In the genomic region with DNA sequence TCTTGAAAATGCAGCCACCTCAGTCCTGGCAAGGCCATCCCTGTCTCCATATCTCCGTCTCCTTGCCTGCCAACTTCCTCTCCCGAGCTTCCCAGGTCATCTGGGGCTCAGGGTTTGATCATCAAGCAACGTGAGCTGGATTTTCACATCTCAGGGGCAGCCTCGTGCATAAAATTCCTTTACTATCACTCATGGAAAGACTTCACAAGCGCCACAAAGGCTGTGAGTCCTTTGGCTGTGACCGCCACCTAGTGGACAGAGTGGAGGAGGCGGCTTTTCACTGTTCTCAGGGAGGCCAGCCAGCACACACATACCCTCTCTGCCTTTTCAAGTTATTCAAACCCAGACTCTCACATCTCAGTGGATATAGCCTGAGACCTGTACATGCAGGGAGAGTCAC, we compare ENCODE assay signal across 8 mouse cellular contexts. TPM values are rescaled to one million over a fixed set of nuclear protein-coding genes. Genes with fewer than 3 reads are reported as not detected.
A peak's percentile ranks its signal among the peaks of the same experiment; 100 is the strongest.
DNase-seq lines count a peak whose midpoint lies in the region; ATAC-seq and TF ChIP-seq lines count a peak whose summit lies in the region.

No protein-coding gene starts in this region.

- peak; percentile 95 for TF ChIP-seq CTCF in heart, adult 2 months (IDR thresholded peaks at IDR 0.05)

- 0 out of 2 replicates have a peak, but pooled peaks cover 2% of the 10 kb centered on the region for H3K4me1 ChIP-seq in embryonic facial prominence, embryonic 11.5 days (ENCODE audit: control insufficient read depth, insufficient read depth, low read length)
- H3K4me1 ChIP-seq in heart, adult 2 months (ENCODE audit: control insufficient read depth, insufficient read depth, low read length) = peaks cover 2% of the 10 kb centered on the region; the same call in 1 of the 2 replicates
- no peaks in the 10 kb centered on the region for H3K4me1 ChIP-seq in limb, embryonic 14.5 days (ENCODE audit: control insufficient read depth, insufficient read depth, low read length)

- peaks cover 3% of the 10 kb centered on the region for H3K36me3 ChIP-seq in embryonic facial prominence, embryonic 11.5 days (replicated peaks; ENCODE audit: control insufficient read depth, insufficient read depth, low read depth, low read length)
- no peaks in the 10 kb centered on the region for H3K36me3 ChIP-seq in heart, adult 2 months (ENCODE audit: control insufficient read depth, insufficient read depth, low read length)
- peaks cover 72% of the 10 kb centered on the region for H3K36me3 ChIP-seq in limb, embryonic 14.5 days (ENCODE audit: control insufficient read depth, insufficient read depth, low read length)
- H3K36me3 ChIP-seq in splenic B cell, adult 2 months (ENCODE audit: control insufficient read depth, insufficient read depth, low read length, poor library complexity, severe bottlenecking) = peaks cover 18% of the 10 kb centered on the region

- ATAC-seq in embryonic facial prominence, embryonic 11.5 days (replicated peaks; ENCODE audit: insufficient number of reproducible peaks, low FRiP score, low TSS enrichment, low read depth) = no peak
- ATAC-seq in limb, embryonic 14.5 days (ENCODE audit: low FRiP score, low read depth) = peak; percentile 53; the same call in 1 of the 2 replicates

- WGBS in embryonic facial prominence, embryonic 11.5 days = 14% methylated on average over 7 of the region's 7 CpGs
- 3% methylated on average over 7 of the region's 7 CpGs for WGBS in heart, adult 2 months
- WGBS in limb, embryonic 14.5 days = 10% methylated on average over 7 of the region's 7 CpGs

- TF ChIP-seq POLR2A in heart, adult 2 months (IDR thresholded peaks at IDR 0.05; ENCODE audit: insufficient read depth, low read depth, low read length) = no peak
- no peak for TF ChIP-seq POLR2A in limb, embryonic 14.5 days (IDR thresholded peaks at IDR 0.05; ENCODE audit: borderline replicate concordance, extremely low read depth, insufficient read depth, insufficient read length)

- no peak overlapping the region for H3K4me3 ChIP-seq in embryonic facial prominence, embryonic 11.5 days (ENCODE audit: low read depth, low read length)
- no peak overlapping the region for H3K4me3 ChIP-seq in heart, adult 2 months
- no peak overlapping the region for H3K4me3 ChIP-seq in limb, embryonic 14.5 days (replicated peaks; ENCODE audit: low read length)

- H3K9me3 ChIP-seq in embryonic facial prominence, embryonic 11.5 days (replicated peaks; ENCODE audit: control insufficient read depth, low read length) = no peaks in the 10 kb centered on the region
- no peaks in the 10 kb centered on the region for H3K9me3 ChIP-seq in limb, embryonic 14.5 days (ENCODE audit: control insufficient read depth, low read length)

- H3K79me2 ChIP-seq in heart, adult 2 months (replicated peaks; ENCODE audit: control insufficient read depth, insufficient read depth, low read length) = no peaks in the 10 kb centered on the region

- peak; percentile 96 for TF ChIP-seq EP300 in heart, adult 2 months (IDR thresholded peaks at IDR 0.05; ENCODE audit: insufficient read depth, low read depth, low read length)

- H3K9ac ChIP-seq in embryonic facial prominence, embryonic 11.5 days (replicated peaks; ENCODE audit: low read length) = no peak overlapping the region
- no peak overlapping the region for H3K9ac ChIP-seq in heart, adult 2 months (ENCODE audit: low read depth, low read length)
- no peak overlapping the region for H3K9ac ChIP-seq in limb, embryonic 14.5 days (ENCODE audit: low read depth, low read length, severe bottlenecking)

- intact Hi-C loops in heart, adult 2 months (cut with DNase I) = loop anchor here (1.0 to 5.0 kb wide), 3 partner anchors 24 to 182 kb away; a partner anchor contains a TSS

- no peak overlapping the region for H3K4me2 ChIP-seq in embryonic facial prominence, embryonic 11.5 days (ENCODE audit: low read depth, low read length)
- H3K4me2 ChIP-seq in limb, embryonic 14.5 days (replicated peaks; ENCODE audit: low read depth, low read length, severe bottlenecking) = no peak overlapping the region

- no peak overlapping the region for H3K27ac ChIP-seq in embryonic facial prominence, embryonic 11.5 days (replicated peaks; ENCODE audit: low read depth, low read length)
- peak overlapping the region; percentile 57 for H3K27ac ChIP-seq in heart, adult 2 months
- H3K27ac ChIP-seq in limb, embryonic 14.5 days (replicated peaks; ENCODE audit: low read depth, low read length) = no peak overlapping the region

- H3K27me3 ChIP-seq in embryonic facial prominence, embryonic 11.5 days (ENCODE audit: control insufficient read depth, insufficient read depth, low read length) = no peaks in the 10 kb centered on the region
- no peaks in the 10 kb centered on the region for H3K27me3 ChIP-seq in heart, adult 2 months (ENCODE audit: control insufficient read depth, insufficient read depth, low read length)
- H3K27me3 ChIP-seq in limb, embryonic 14.5 days (ENCODE audit: control insufficient read depth, insufficient read depth, low read length) = no peaks in the 10 kb centered on the region
- no peaks in the 10 kb centered on the region for H3K27me3 ChIP-seq in splenic B cell, adult 2 months (ENCODE audit: control insufficient read depth, insufficient read depth, low read length, poor library complexity, severe bottlenecking)

- DNase-seq in 3T3-L1 (ENCODE audit: low read depth, low spot score) = peak; percentile 97
- DNase-seq in adrenal gland, postnatal 10 days = peak; percentile 90
- DNase-seq in embryonic facial prominence, embryonic 11.5 days (ENCODE audit: low spot score) = peak; percentile 91
- peak; percentile 87 for DNase-seq in heart, adult 2 months
- peak; percentile 64 to 83 for DNase-seq in kidney, adult 8-10 months
- DNase-seq in limb, embryonic 14.5 days (ENCODE audit: low spot score) = peak; percentile 88
- peak; percentile 84 for DNase-seq in naive thymus-derived CD4-positive, alpha-beta T cell, adult 2 months (ENCODE audit: low read depth)
- peak; percentile 77 for DNase-seq in splenic B cell, adult 2 months (ENCODE audit: low read depth, low spot score)

RNA-seq across cellular contexts. Expression of a gene that starts 39.3 kb away (rescaled TPM):
- 10 to 100 TPM; 14.2 to 20.0 TPM for total RNA-seq in adrenal gland, postnatal 10 days (2021)
- 26.0 and 29.0 TPM in 2 replicates for polyA plus RNA-seq in embryonic facial prominence, embryonic 11.5 days (2014; fragmentation: Nextera tagmentation; extraction: Ambion mirVana)
- total RNA-seq in heart, adult 2 months (2021) = 10 to 100 TPM; 13.4 to 15.2 TPM
- polyA plus RNA-seq in heart, adult 2 months (2012; rRNA removed) = 7.4 and 9.8 TPM in 2 replicates
- 12.0 and 15.6 TPM in 2 replicates for polyA plus RNA-seq in limb, embryonic 14.5 days (2012; rRNA removed)
- 21.9 and 24.6 TPM in 2 replicates for polyA plus RNA-seq in limb, embryonic 14.5 days (2014; fragmentation: Nextera tagmentation; extraction: Ambion mirVana)

RNA-seq across cellular contexts. Expression of a gene that starts 45.9 kb away (rescaled TPM):
- 10 to 100 TPM; 66.4 to 78.9 TPM for total RNA-seq in adrenal gland, postnatal 10 days (2021)
- 130 and 135 TPM in 2 replicates for polyA plus RNA-seq in embryonic facial prominence, embryonic 11.5 days (2014; fragmentation: Nextera tagmentation; extraction: Ambion mirVana)
- 10 to 100 TPM; 24.6 to 30.1 TPM for total RNA-seq in heart, adult 2 months (2021)
- 24.1 and 27.9 TPM in 2 replicates for polyA plus RNA-seq in heart, adult 2 months (2012; rRNA removed)
- 63.8 and 68.9 TPM in 2 replicates for polyA plus RNA-seq in limb, embryonic 14.5 days (2012; rRNA removed)
- 92.4 and 96.9 TPM in 2 replicates for polyA plus RNA-seq in limb, embryonic 14.5 days (2014; fragmentation: Nextera tagmentation; extraction: Ambion mirVana)

RNA-seq across cellular contexts. Expression of a gene that starts 49.1 kb away (rescaled TPM):
- not detected for total RNA-seq in adrenal gland, postnatal 10 days (2021)
- not detected in 2 replicates for polyA plus RNA-seq in embryonic facial prominence, embryonic 11.5 days (2014; fragmentation: Nextera tagmentation; extraction: Ambion mirVana)
- not detected for total RNA-seq in heart, adult 2 months (2021)
- not detected in 2 replicates for polyA plus RNA-seq in heart, adult 2 months (2012; rRNA removed)
- 0.05 TPM in 1 of 2 replicates, not detected in the other for polyA plus RNA-seq in limb, embryonic 14.5 days (2012; rRNA removed)
- not detected in 2 replicates for polyA plus RNA-seq in limb, embryonic 14.5 days (2014; fragmentation: Nextera tagmentation; extraction: Ambion mirVana)
